Mouse (Mus musculus) heart, embryonic 14.5 days (tissue): ENCODE measurements around the gene Gm44579. TPM values are rescaled to one million over a fixed set of nuclear protein-coding genes. Genes with fewer than 3 reads are reported as not detected.

Experiments
- polyA plus RNA-seq: library from polyadenylated mRNA; unstranded; fragments of >200 nt; fragmentation: Nextera tagmentation; extraction: Ambion mirVana; gene quantifications from 2 replicates; pipeline ENCODE4 v1.2.1, GENCODE M21; 2014

Gm44579 gene
- polyA plus RNA-seq, 1 experiment from 2014 or later, result not detected

Other genes starting within 250 kb of the Gm44579 start
- 9.4 and 13.3 TPM in 2 replicates for gene Col2a1, start 216.3 kb downstream of the Gm44579 start, polyA plus RNA-seq
- 108 and 111 TPM in 2 replicates for gene Pfkm, start 128.4 kb downstream of the Gm44579 start, polyA plus RNA-seq
- gene Senp1, start 127.2 kb downstream of the Gm44579 start, polyA plus RNA-seq, result 21.2 and 22.7 TPM in 2 replicates
- gene Asb8, start 55.4 kb downstream of the Gm44579 start, polyA plus RNA-seq, result 109 and 111 TPM in 2 replicates
- gene Ccdc184, start 53.8 kb downstream of the Gm44579 start, polyA plus RNA-seq, result 1.1 and 1.3 TPM in 2 replicates
- gene Olfr288, start 25.4 kb downstream of the Gm44579 start, polyA plus RNA-seq, result not detected in 2 replicates
- gene Olfr287, start 79 bp upstream of the Gm44579 start, polyA plus RNA-seq, result not detected in 2 replicates
- gene Olfr286, start 13.5 kb upstream of the Gm44579 start, polyA plus RNA-seq, result not detected in 2 replicates
- not detected in 2 replicates for gene H1fnt, start 36.3 kb upstream of the Gm44579 start, polyA plus RNA-seq
- gene Zfp641, start 75.2 kb upstream of the Gm44579 start, polyA plus RNA-seq, result 1.5 and 1.6 TPM in 2 replicates
- gene Olfr285, start 96.4 kb upstream of the Gm44579 start, polyA plus RNA-seq, result not detected in 2 replicates
- not detected in 2 replicates for gene Olfr284, start 120.0 kb upstream of the Gm44579 start, polyA plus RNA-seq
- not detected in 2 replicates for gene Olfr283, start 160.0 kb upstream of the Gm44579 start, polyA plus RNA-seq
- gene Olfr282, start 210.2 kb upstream of the Gm44579 start, polyA plus RNA-seq, result not detected in 2 replicates
- not detected in 2 replicates for gene Olfr281, start 231.6 kb upstream of the Gm44579 start, polyA plus RNA-seq
- not detected in 2 replicates for gene OR5BS1P, start 248.9 kb upstream of the Gm44579 start, polyA plus RNA-seq